Mouse (Mus musculus) embryonic facial prominence, embryonic 12.5 days (tissue): ENCODE measurements around the gene Apoc4. TPM values are rescaled to one million over a fixed set of nuclear protein-coding genes. Genes with fewer than 3 reads are reported as not detected.

Experiments
- ATAC-seq: fragments of 200-750 bp; cut with Nextera tagmentation; 2 replicates; pipeline ENCODE4 v1.8.0; 2017; ENCODE audit not compliant: insufficient number of reproducible peaks, insufficient read depth, low FRiP score, low TSS enrichment
- H3K27ac ChIP-seq: fragments of 300-500 bp; sonication (generic); 2 replicates; pipeline ENCODE4 v1.5.1; 2016; ENCODE audit warnings: mild to moderate bottlenecking
- H3K27me3 ChIP-seq: fragments of 300-500 bp; sonication (generic); 2 replicates; pipeline ENCODE4 v1.6.1; 2016; ENCODE audit warnings: mild to moderate bottlenecking, moderate library complexity
- H3K36me3 ChIP-seq: fragments of 300-500 bp; sonication (generic); 2 replicates; pipeline ENCODE4 v1.6.1; 2016; ENCODE audit warnings: mild to moderate bottlenecking
- H3K4me1 ChIP-seq: fragments of 300-500 bp; sonication (generic); 2 replicates; pipeline ENCODE4 v1.6.1; 2016
- H3K4me2 ChIP-seq: fragments of 300-500 bp; sonication (generic); replicated peaks from 2 replicates; pipeline ENCODE4 v1.6.1; 2016; ENCODE audit warnings: mild to moderate bottlenecking, moderate library complexity
- H3K4me3 ChIP-seq: fragments of 300-500 bp; sonication (generic); 2 replicates; pipeline ENCODE4 v1.5.1; 2016; ENCODE audit warnings: mild to moderate bottlenecking
- H3K9ac ChIP-seq: fragments of 300-500 bp; sonication (generic); 2 replicates; pipeline ENCODE4 v1.6.1; 2016; ENCODE audit warnings: mild to moderate bottlenecking, moderate library complexity
- H3K9me3 ChIP-seq: fragments of 300-500 bp; sonication (generic); 2 replicates; pipeline ENCODE4 v1.6.1; 2016; ENCODE audit warnings: mild to moderate bottlenecking, moderate library complexity
- WGBS: fragments of 180-500 bp; shearing (Covaris S2); methylation state at CpG from one replicate; pipeline ENCODE4 v1.1.7; 2016; 5-methylcytosine and 5-hydroxymethylcytosine counted together
- polyA plus RNA-seq: library from polyadenylated mRNA; unstranded; fragments of >200 nt; fragmentation: Nextera tagmentation; extraction: Ambion mirVana; gene quantifications from 2 replicates; pipeline ENCODE4 v1.2.1, GENCODE M21; 2016

Gene Apoc4
- polyA plus RNA-seq, 1 experiment from 2014 or later = not detected

GRCm38 (mm10) chr7:19713598-19713997 lies 32.3 kb upstream of the Apoc4 start:
- peaks cover 49% of the 10 kb centered on the region for H3K36me3 ChIP-seq
- H3K27ac ChIP-seq = no peak overlapping the region
- no peaks in the 10 kb centered on the region for H3K9me3 ChIP-seq
- peaks cover 18% of the 10 kb centered on the region; the same call in 1 of the 2 replicates for H3K4me1 ChIP-seq
- no peak overlapping the region for H3K4me3 ChIP-seq
- WGBS = 90% methylated on average over 9 of the region's 9 CpGs
- no peaks in the 10 kb centered on the region for H3K27me3 ChIP-seq
- H3K4me2 ChIP-seq = 0 out of 2 replicates have a peak overlapping the region, but pooled peaks have one; percentile 76
- no peak for ATAC-seq
- no peak overlapping the region for H3K9ac ChIP-seq

GRCm38 (mm10) chr7:19713196-19713595 lies 31.9 kb upstream of the Apoc4 start:
- Histone ChIP-seq H3K27ac (no peak overlapping the region), H3K4me3 (no peak overlapping the region)

GRCm38 (mm10) chr7:19712414-19712813 lies 31.1 kb upstream of the Apoc4 start:
- Histone ChIP-seq H3K9me3 (no peaks in the 10 kb centered on the region), H3K27ac (no peak overlapping the region), H3K4me1 (peaks cover 18% of the 10 kb centered on the region; the same call in 1 of the 2 replicates), H3K4me2 (no peak overlapping the region), H3K36me3 (peaks cover 52% of the 10 kb centered on the region), H3K4me3 (no peak overlapping the region), H3K27me3 (no peaks in the 10 kb centered on the region), H3K9ac (no peak overlapping the region)
- no peak for ATAC-seq
- WGBS = 82% methylated on average over 4 of the region's 4 CpGs

More at GRCm38 (mm10) chr7:19713196-19713595, 31.9 kb upstream of the Apoc4 start:
- H3K27me3 ChIP-seq = no peaks in the 10 kb centered on the region
- ATAC-seq = no peak
- no peak overlapping the region for H3K9ac ChIP-seq
- no peak overlapping the region for H3K4me2 ChIP-seq
- 58% methylated on average over 4 of the region's 4 CpGs for WGBS
- H3K36me3 ChIP-seq = peaks cover 50% of the 10 kb centered on the region
- H3K4me1 ChIP-seq = peaks cover 18% of the 10 kb centered on the region; the same call in 1 of the 2 replicates
- no peaks in the 10 kb centered on the region for H3K9me3 ChIP-seq

- ATAC-seq = no peak
- H3K4me2 ChIP-seq = no peak overlapping the region
- no peak overlapping the region for H3K9ac ChIP-seq
- peaks cover 10% of the 10 kb centered on the region; the same call in 1 of the 2 replicates for H3K4me1 ChIP-seq
- 94% methylated on average over 10 of the region's 10 CpGs for WGBS
- H3K27me3 ChIP-seq = no peaks in the 10 kb centered on the region
- H3K27ac ChIP-seq = no peak overlapping the region
- H3K9me3 ChIP-seq = no peaks in the 10 kb centered on the region
- H3K4me3 ChIP-seq = no peak overlapping the region
- H3K36me3 ChIP-seq = peaks cover 58% of the 10 kb centered on the region
Observed at GRCm38 (mm10) chr7:19710650-19711049, 29.4 kb upstream of the Apoc4 start.

GRCm38 (mm10) chr7:19705271-19705670 lies 24.0 kb upstream of the Apoc4 start:
- Histone ChIP-seq H3K27me3 (no peaks in the 10 kb centered on the region), H3K27ac (no peak overlapping the region), H3K36me3 (peaks cover 74% of the 10 kb centered on the region), H3K9ac (no peak overlapping the region), H3K9me3 (no peaks in the 10 kb centered on the region), H3K4me1 (no peaks in the 10 kb centered on the region; the same call in 1 of the 2 replicates), H3K4me2 (no peak overlapping the region), H3K4me3 (no peak overlapping the region)
- no peak for ATAC-seq
- 95% methylated on average over 7 of the region's 7 CpGs for WGBS

- Histone ChIP-seq H3K9me3 (no peaks in the 10 kb centered on the region), H3K4me3 (no peak overlapping the region), H3K27ac (no peak overlapping the region), H3K4me1 (peaks cover 2% of the 10 kb centered on the region), H3K9ac (no peak overlapping the region), H3K36me3 (peaks cover 68% of the 10 kb centered on the region), H3K4me2 (no peak overlapping the region), H3K27me3 (no peaks in the 10 kb centered on the region)
- WGBS = 88% methylated on average over 4 of the region's 4 CpGs
- ATAC-seq = no peak
Observed at GRCm38 (mm10) chr7:19704475-19704874, 23.2 kb upstream of the Apoc4 start.

GRCm38 (mm10) chr7:19702859-19703555 lies 21.7 kb upstream of the Apoc4 start:
- H3K4me2 ChIP-seq = no peak overlapping the region
- no peak overlapping the region for H3K27ac ChIP-seq
- peaks cover 12% of the 10 kb centered on the region for H3K4me1 ChIP-seq
- H3K27me3 ChIP-seq = no peaks in the 10 kb centered on the region
- H3K4me3 ChIP-seq = no peak overlapping the region
- no peak overlapping the region for H3K9ac ChIP-seq
- H3K9me3 ChIP-seq = no peaks in the 10 kb centered on the region
- ATAC-seq = no peak
- 90% methylated on average over 16 of the region's 16 CpGs for WGBS
- H3K36me3 ChIP-seq = peaks cover 56% of the 10 kb centered on the region

GRCm38 (mm10) chr7:19701069-19701761 lies 19.9 kb upstream of the Apoc4 start:
- Histone ChIP-seq H3K36me3 (peaks cover 52% of the 10 kb centered on the region), H3K9me3 (peaks cover 6% of the 10 kb centered on the region; the same call in 1 of the 2 replicates), H3K4me1 (peaks cover 17% of the 10 kb centered on the region), H3K4me3 (no peak overlapping the region), H3K27me3 (no peaks in the 10 kb centered on the region), H3K9ac (no peak overlapping the region), H3K4me2 (no peak overlapping the region), H3K27ac (0 out of 2 replicates have a peak overlapping the region, but pooled peaks have one; percentile 57)
- 33% methylated on average over 22 of the region's 22 CpGs for WGBS
- ATAC-seq = peak; percentile 73; the same call in 1 of the 2 replicates

GRCm38 (mm10) chr7:19700299-19701068 lies 19.2 kb upstream of the Apoc4 start:
- Histone ChIP-seq H3K9me3 (peaks cover 6% of the 10 kb centered on the region; the same call in 1 of the 2 replicates), H3K4me2 (no peak overlapping the region), H3K4me3 (no peak overlapping the region), H3K27me3 (no peaks in the 10 kb centered on the region), H3K9ac (no peak overlapping the region), H3K4me1 (peaks cover 17% of the 10 kb centered on the region), H3K27ac (no peak overlapping the region), H3K36me3 (peaks cover 54% of the 10 kb centered on the region)
- WGBS = 60% methylated on average over 12 of the region's 12 CpGs
- no peak for ATAC-seq

GRCm38 (mm10) chr7:19699827-19700148 lies 18.5 kb upstream of the Apoc4 start:
- Histone ChIP-seq H3K4me3 (no peak overlapping the region), H3K4me2 (no peak overlapping the region), H3K9me3 (peaks cover 6% of the 10 kb centered on the region; the same call in 1 of the 2 replicates), H3K36me3 (peaks cover 47% of the 10 kb centered on the region), H3K27me3 (no peaks in the 10 kb centered on the region), H3K27ac (0 out of 2 replicates have a peak overlapping the region, but pooled peaks have one; percentile 30), H3K4me1 (peaks cover 17% of the 10 kb centered on the region), H3K9ac (peak overlapping the region; percentile 25; the same call in 1 of the 2 replicates)
- no peak for ATAC-seq
- 75% methylated on average over 4 of the region's 4 CpGs for WGBS
